Mouse (Mus musculus): ENCODE measurements around the gene Irgc1.

Irgc1 gene

GRCm38 (mm10) chr7:24470356-24470755, 18.3 kb upstream of the Irgc1 start:
- DNase-seq, result no peak

GRCm38 (mm10) chr7:24469126-24469525, 17.0 kb upstream of the Irgc1 start:
- DNase-seq, result no peak

- no peak for DNase-seq
Measured at GRCm38 (mm10) chr7:24467886-24468285, 15.8 kb upstream of the Irgc1 start.

- no peak for DNase-seq
Measured at GRCm38 (mm10) chr7:24466835-24467234, 14.7 kb upstream of the Irgc1 start.

- no peak for DNase-seq
Measured at GRCm38 (mm10) chr7:24462388-24463319, 10.6 kb upstream of the Irgc1 start, which contains the start of gene Plaur. TSS of gene Plaur (plus strand) at chr7:24462484.

GRCm38 (mm10) chr7:24461376-24462051, 9.4 kb upstream of the Irgc1 start:
- no peak for DNase-seq

- no peak for DNase-seq
Measured at GRCm38 (mm10) chr7:24459843-24460242, 7.7 kb upstream of the Irgc1 start.

GRCm38 (mm10) chr7:24459440-24459839, 7.3 kb upstream of the Irgc1 start:
- no peak for DNase-seq

- no peak for DNase-seq
Measured at GRCm38 (mm10) chr7:24457726-24458370, 5.8 kb upstream of the Irgc1 start.

GRCm38 (mm10) chr7:24455726-24456125, 3.6 kb upstream of the Irgc1 start:
- no peak for DNase-seq

GRCm38 (mm10) chr7:24454199-24454598, 2.1 kb upstream of the Irgc1 start:
- no peak for DNase-seq

GRCm38 (mm10) chr7:24450585-24451017, 1.5 kb downstream of the Irgc1 start:
- no peak for DNase-seq

- DNase-seq, result no peak
Measured at GRCm38 (mm10) chr7:24448782-24449517, 3.1 kb downstream of the Irgc1 start.

- DNase-seq, result no peak
Measured at GRCm38 (mm10) chr7:24446697-24447340, 5.3 kb downstream of the Irgc1 start.

GRCm38 (mm10) chr7:24445266-24445926, 6.7 kb downstream of the Irgc1 start:
- DNase-seq, result no peak

GRCm38 (mm10) chr7:24442313-24442712, 9.8 kb downstream of the Irgc1 start:
- DNase-seq, result no peak

GRCm38 (mm10) chr7:24441785-24442184, 10.3 kb downstream of the Irgc1 start:
- no peak for DNase-seq

- DNase-seq, result no peak
Measured at GRCm38 (mm10) chr7:24439891-24440290, 12.2 kb downstream of the Irgc1 start.

- DNase-seq, result no peak
Measured at GRCm38 (mm10) chr7:24439191-24439590, 12.9 kb downstream of the Irgc1 start.

- DNase-seq, result peak; percentile 74
Measured at GRCm38 (mm10) chr7:24437981-24438380, 14.1 kb downstream of the Irgc1 start.

GRCm38 (mm10) chr7:24435305-24435704, 16.8 kb downstream of the Irgc1 start:
- DNase-seq, result no peak

- DNase-seq, result no peak
Measured at GRCm38 (mm10) chr7:24431713-24432112, 20.4 kb downstream of the Irgc1 start.

Measured in right cerebral cortex, postnatal 4 days (tissue).